ENCODE assay signal across 11 mouse cellular contexts in genomic region chr15:100675486-100675885, GRCm38 (mm10).
"Had no signal": no experiment of that assay in that cellular context is flagged by ENCODE, and none has a peak within 500 bp of the region (broad histone marks: within the 10 kb centered on the region; RNA-seq: fewer than 3 reads in every experiment).

No protein-coding gene starts in this region.

- H3K27me3 ChIP-seq: limb, embryonic 15.5 days; midbrain, embryonic 15.5 days; stomach, embryonic 15.5 days had no signal

- ATAC-seq: midbrain, embryonic 15.5 days had no signal

- H3K4me1 ChIP-seq: midbrain, embryonic 15.5 days had no signal

- H3K36me3 ChIP-seq: limb, embryonic 15.5 days; midbrain, embryonic 15.5 days; stomach, embryonic 15.5 days had no signal

- H3K27ac ChIP-seq: limb, embryonic 15.5 days; midbrain, embryonic 15.5 days; stomach, embryonic 15.5 days had no signal

- H3K4me2 ChIP-seq: limb, embryonic 15.5 days; midbrain, embryonic 11.5 days; midbrain, embryonic 15.5 days; stomach, embryonic 15.5 days had no signal

- DNase-seq: kidney, adult 2 months; kidney, postnatal 14 days; layer of hippocampus, adult 9-11 months; layer of hippocampus, postnatal 36 days; lung, adult 18-20 months; right cerebral cortex, postnatal 14 days; thymus, postnatal 4 days had no signal

- H3K9ac ChIP-seq: limb, embryonic 15.5 days; midbrain, embryonic 15.5 days; stomach, embryonic 15.5 days had no signal

- H3K4me3 ChIP-seq: limb, embryonic 15.5 days; midbrain, embryonic 15.5 days; stomach, embryonic 15.5 days had no signal

- H3K9me3 ChIP-seq: limb, embryonic 15.5 days; midbrain, embryonic 15.5 days; stomach, embryonic 15.5 days had no signal
